Mouse (Mus musculus) midbrain, embryonic 13.5 days (tissue): ENCODE measurements around the gene Bax. TPM values are rescaled to one million over a fixed set of nuclear protein-coding genes. Genes with fewer than 3 reads are reported as not detected.

ENCODE experiments used
- ATAC-seq: fragments of 200-750 bp; cut with Nextera tagmentation; 2 replicates; pipeline ENCODE4 v1.8.0; 2017; ENCODE audit warnings: mild to moderate bottlenecking, moderate TSS enrichment, moderate library complexity
- H3K27ac ChIP-seq: fragments of 300-500 bp; sonication (generic); 2 replicates; pipeline ENCODE4 v1.5.1; 2015; ENCODE audit warnings: inconsistent platforms, mild to moderate bottlenecking, moderate library complexity
- H3K27me3 ChIP-seq: fragments of 300-500 bp; sonication (generic); 2 replicates; pipeline ENCODE4 v1.6.1; 2015; ENCODE audit warnings: mild to moderate bottlenecking, inconsistent platforms
- H3K36me3 ChIP-seq: fragments of 300-500 bp; sonication (generic); 2 replicates; pipeline ENCODE4 v1.6.1; 2015; ENCODE audit warnings: mild to moderate bottlenecking, inconsistent platforms
- H3K4me1 ChIP-seq: fragments of 300-500 bp; sonication (generic); replicated peaks from 2 replicates; pipeline ENCODE4 v1.6.1; 2015; ENCODE audit warnings: inconsistent platforms
- H3K4me2 ChIP-seq: fragments of 300-500 bp; sonication (generic); replicated peaks from 2 replicates; pipeline ENCODE4 v1.6.1; 2015; ENCODE audit warnings: moderate library complexity, mild to moderate bottlenecking, inconsistent platforms
- H3K4me3 ChIP-seq: fragments of 300-500 bp; sonication (generic); replicated peaks from 2 replicates; pipeline ENCODE4 v1.5.1; 2015; ENCODE audit warnings: mild to moderate bottlenecking, inconsistent platforms
- H3K9ac ChIP-seq: fragments of 300-500 bp; sonication (generic); replicated peaks from 2 replicates; pipeline ENCODE4 v1.6.1; 2015; ENCODE audit warnings: mild to moderate bottlenecking, inconsistent platforms
- H3K9me3 ChIP-seq: fragments of 300-500 bp; sonication (generic); 2 replicates; pipeline ENCODE4 v1.6.1; 2016; ENCODE audit warnings: mild to moderate bottlenecking, inconsistent platforms
- WGBS: fragments of 180-500 bp; shearing (Covaris S2); methylation state at CpG from one replicate; pipeline ENCODE4 v1.1.7; 2015; 5-methylcytosine and 5-hydroxymethylcytosine counted together
- polyA plus RNA-seq: library from polyadenylated mRNA; unstranded; fragments of >200 nt; fragmentation: Nextera tagmentation; extraction: Ambion mirVana; gene quantifications from 2 replicates; pipeline ENCODE4 v1.2.1, GENCODE M21; 2015

Gene Bax
- polyA plus RNA-seq, 1 experiment from 2014 or later, result 265 TPM

DNA sequence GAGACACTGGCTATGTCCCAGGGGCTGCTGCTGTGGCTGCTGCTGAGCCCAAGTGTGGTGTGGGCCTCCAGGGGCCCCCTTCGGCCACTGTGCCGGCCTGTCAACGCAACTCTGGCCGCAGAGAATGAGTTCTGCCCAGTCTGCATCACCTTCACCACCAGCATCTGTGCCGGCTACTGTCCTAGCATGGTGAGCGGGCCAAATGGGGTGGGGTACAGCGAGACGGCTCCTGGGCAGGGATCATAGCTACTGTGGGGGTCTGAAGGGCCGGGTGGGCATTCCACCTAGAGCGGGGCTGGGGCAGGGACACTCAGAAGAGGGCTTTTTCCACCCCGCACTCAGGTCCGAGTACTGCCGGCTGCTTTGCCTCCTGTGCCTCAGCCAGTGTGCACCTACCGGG, 45.5 kb downstream of the Bax start:
- Histone ChIP-seq H3K27ac (no peak overlapping the region), H3K9me3 (no peaks in the 10 kb centered on the region), H3K9ac (no peak overlapping the region), H3K36me3 (peaks cover 57% of the 10 kb centered on the region), H3K4me3 (no peak overlapping the region), H3K4me1 (no peaks in the 10 kb centered on the region), H3K4me2 (no peak overlapping the region), H3K27me3 (peaks cover 56% of the 10 kb centered on the region)
- WGBS, result 88% methylated on average over 14 of the region's 14 CpGs
- ATAC-seq, result no peak

DNA sequence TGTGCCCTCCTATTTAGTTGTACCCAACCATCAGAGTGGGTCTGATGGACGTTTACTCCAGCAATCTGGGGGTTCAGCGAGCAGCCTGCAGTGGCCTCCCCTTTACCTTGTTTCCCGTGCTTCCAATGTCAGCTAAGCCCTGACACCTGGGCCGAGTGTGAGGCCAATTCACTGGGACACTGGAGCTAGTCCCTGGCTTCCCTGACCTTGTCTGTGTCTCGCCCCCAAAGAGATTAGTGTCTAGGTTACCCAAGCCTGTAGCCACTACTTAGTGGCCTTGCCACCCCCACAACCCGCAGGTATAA, 46.1 kb downstream of the Bax start, which contains the start of gene Lhb:
Gene Lhb (plus strand): TSS at position 206 of the 305 bp plus-strand sequence.
- H3K36me3 ChIP-seq, result peaks cover 53% of the 10 kb centered on the region
- ATAC-seq, result no peak
- no peak within 1 kb of the TSS for H3K4me3 ChIP-seq
- no peak within 1 kb of the TSS for H3K9ac ChIP-seq
- H3K4me2 ChIP-seq, result no peak within 1 kb of the TSS
- H3K27me3 ChIP-seq, result peaks cover 62% of the 10 kb centered on the region
- H3K4me1 ChIP-seq, result peaks cover 2% of the 10 kb centered on the region; the same call in 1 of the 2 replicates
- H3K27ac ChIP-seq, result no peak within 1 kb of the TSS
- no peaks in the 10 kb centered on the region for H3K9me3 ChIP-seq
- 67% methylated on average over 6 of the region's 6 CpGs for WGBS

DNA sequence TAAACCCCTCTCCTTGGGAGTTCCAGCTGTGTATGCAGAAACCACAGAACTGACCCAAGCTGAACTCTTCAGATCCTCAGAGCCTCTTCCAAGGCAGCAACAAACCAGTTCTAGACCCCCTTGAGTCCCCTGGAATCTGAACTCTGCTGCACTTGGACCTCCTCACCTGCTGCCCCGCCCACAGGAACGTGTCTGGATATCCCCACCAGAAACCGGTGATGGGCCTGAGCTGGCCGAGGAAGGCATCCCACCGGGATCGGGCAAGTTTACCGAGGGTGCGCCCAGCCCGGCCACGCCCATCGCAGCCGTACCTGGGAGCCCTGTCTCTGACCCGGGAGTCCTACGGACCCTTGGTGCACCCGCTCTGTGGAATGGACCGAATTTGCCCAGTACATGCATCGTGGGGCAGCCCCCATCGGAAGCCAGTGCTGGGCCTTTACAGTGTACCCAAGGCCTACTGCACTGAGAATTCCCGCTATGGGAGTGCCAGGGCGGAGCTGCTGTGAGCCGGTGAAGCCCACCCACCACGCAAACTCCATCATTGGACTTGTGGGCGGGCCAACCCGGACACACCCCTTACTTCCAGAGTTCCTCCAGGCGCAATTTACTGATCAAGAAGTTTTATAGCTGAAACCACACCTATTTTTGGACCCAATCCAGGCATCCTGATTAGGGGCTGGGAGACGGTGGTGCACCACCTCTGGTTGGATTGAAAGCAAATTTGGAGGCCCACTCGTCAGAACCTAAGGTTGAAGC, 46.7 kb downstream of the Bax start:
- Histone ChIP-seq H3K4me1 (peaks cover 4% of the 10 kb centered on the region; the same call in 1 of the 2 replicates), H3K4me3 (no peak overlapping the region), H3K27ac (no peak overlapping the region), H3K27me3 (peaks cover 67% of the 10 kb centered on the region), H3K9ac (no peak overlapping the region), H3K36me3 (peaks cover 48% of the 10 kb centered on the region), H3K4me2 (no peak overlapping the region), H3K9me3 (no peaks in the 10 kb centered on the region)
- no peak for ATAC-seq
- WGBS, result 16% methylated on average over 27 of the region's 27 CpGs

DNA sequence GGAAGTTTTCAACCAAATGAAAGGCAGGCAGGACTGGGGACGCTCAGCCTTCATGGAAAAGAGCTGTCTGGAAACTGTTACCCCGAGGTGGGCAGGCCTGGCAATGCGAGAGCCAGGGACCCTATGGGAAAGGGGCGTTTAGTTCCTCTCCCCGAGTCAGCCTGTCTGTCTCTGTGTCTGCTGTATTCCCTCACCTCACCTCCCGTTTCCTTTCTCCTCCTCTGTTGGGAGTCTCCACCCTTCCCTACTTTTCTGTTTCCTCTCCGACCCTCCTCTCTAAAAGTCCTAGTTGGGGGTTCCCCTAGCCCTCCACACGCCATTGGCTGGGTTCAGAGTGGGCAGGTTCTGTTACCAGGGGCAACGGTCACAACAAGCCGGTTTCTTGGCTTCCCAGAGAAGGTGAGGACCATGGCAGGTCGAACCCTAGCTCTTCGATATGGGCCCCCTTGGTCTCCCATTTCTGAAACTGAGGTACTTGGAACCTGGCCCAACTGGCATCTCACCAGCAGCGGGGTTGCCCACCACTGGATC, 48.7 kb downstream of the Bax start:
- H3K27me3 ChIP-seq, result peaks cover 87% of the 10 kb centered on the region
- ATAC-seq, result no peak
- peaks cover 17% of the 10 kb centered on the region for H3K4me1 ChIP-seq
- peaks cover 27% of the 10 kb centered on the region for H3K36me3 ChIP-seq
- H3K9ac ChIP-seq, result no peak overlapping the region
- no peak overlapping the region for H3K4me3 ChIP-seq
- H3K4me2 ChIP-seq, result no peak overlapping the region
- H3K9me3 ChIP-seq, result no peaks in the 10 kb centered on the region
- 12% methylated on average over 13 of the region's 13 CpGs for WGBS
- H3K27ac ChIP-seq, result no peak overlapping the region

DNA sequence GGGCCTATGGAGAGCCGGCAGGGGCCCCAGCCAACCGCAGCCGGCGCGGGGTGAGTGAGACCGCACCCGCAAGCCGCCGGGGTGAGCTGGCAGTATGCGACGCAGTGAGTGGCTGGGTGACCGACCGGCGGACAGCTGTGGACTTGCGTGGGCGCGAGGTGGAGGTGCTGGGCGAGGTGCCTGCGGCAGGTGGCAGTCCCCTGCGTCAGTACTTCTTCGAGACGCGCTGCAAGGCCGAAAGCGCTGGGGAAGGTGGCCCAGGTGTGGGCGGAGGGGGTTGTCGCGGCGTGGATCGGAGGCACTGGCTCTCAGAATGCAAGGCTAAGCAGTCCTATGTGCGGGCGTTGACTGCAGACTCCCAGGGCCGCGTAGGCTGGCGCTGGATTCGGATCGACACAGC, 51.1 kb downstream of the Bax start:
- no peaks in the 10 kb centered on the region for H3K9me3 ChIP-seq
- peak overlapping the region; percentile 26; the same call in 1 of the 2 replicates for H3K4me2 ChIP-seq
- H3K4me1 ChIP-seq, result peaks cover 17% of the 10 kb centered on the region
- peaks cover 100% of the 10 kb centered on the region for H3K27me3 ChIP-seq
- H3K9ac ChIP-seq, result peak overlapping the region; percentile 10; the same call in 1 of the 2 replicates
- no peak overlapping the region for H3K27ac ChIP-seq
- peaks cover 4% of the 10 kb centered on the region for H3K36me3 ChIP-seq
- 13% methylated on average over 37 of the region's 37 CpGs for WGBS
- no peak for ATAC-seq
- no peak overlapping the region for H3K4me3 ChIP-seq

DNA sequence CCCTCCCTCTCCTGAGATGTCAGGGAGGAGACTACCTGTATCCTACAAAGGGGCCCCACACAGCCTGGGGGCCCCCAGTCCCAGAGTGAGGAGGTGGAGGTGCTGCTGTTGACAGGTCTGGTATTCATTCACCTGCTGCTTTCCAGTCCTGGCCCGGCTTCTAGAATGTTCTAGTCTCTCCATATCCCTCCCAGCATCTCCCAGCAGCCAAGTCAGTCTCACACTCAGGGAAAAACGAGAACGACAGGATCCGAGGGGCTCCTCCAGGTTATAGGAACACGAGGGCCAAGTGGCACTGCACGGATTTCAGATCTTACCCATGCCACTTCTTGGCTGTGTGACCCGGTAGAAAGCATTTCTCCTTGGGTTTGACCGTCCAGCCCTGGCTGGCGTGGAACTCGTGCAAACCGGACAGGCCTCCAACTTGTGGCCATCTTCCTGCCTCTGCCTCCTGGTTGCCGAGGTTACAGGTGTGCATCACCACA, 51.9 kb downstream of the Bax start:
- H3K4me1 ChIP-seq, result peaks cover 17% of the 10 kb centered on the region
- H3K36me3 ChIP-seq, result no peaks in the 10 kb centered on the region
- no peak overlapping the region for H3K4me3 ChIP-seq
- no peaks in the 10 kb centered on the region for H3K9me3 ChIP-seq
- no peak overlapping the region for H3K27ac ChIP-seq
- no peak overlapping the region for H3K4me2 ChIP-seq
- 44% methylated on average over 12 of the region's 12 CpGs for WGBS
- H3K27me3 ChIP-seq, result peaks cover 100% of the 10 kb centered on the region
- no peak overlapping the region for H3K9ac ChIP-seq
- ATAC-seq, result no peak

DNA sequence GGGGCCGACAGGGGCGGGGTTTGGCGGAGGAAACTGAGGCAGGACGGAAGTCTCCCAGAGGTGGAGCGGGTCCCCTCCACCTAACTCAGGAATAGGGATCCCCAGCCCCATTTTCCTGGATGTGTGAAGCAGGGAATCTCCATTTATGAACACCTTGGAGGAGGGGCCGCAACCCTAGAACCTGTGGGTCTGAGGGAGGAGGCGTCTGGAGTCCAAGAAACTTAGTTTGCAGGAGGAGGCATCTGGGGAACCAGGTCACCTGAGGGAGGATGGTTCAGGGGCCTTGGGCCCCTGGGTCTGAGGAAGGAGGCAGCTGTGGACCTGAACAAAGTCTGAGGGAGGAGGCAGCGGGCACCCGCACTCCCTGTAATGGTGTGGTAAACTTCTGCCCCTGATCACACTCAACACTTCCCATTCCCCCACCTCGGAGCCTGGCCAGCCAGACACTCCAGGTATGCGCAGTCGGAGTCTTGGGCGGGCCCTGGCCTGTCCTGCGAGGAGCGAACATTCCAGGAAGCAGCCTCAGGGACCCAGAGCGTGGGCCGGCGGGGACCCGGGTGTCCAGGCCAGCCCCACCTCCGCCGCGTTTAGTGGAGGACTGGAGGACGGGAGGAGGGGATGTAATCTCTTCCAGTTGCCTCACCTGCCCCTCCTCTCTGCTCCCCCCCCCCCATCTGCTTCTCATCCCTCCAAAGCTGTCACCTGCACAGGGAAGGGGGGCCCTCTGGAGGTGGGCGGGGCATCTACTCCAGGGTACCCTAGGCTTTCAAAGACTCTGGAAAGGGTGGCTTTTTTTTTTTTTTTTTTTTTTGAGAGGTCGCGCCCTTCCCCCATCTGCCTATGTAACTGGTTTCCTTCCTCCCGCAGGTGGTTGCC, 52.6 kb downstream of the Bax start:
- no peaks in the 10 kb centered on the region for H3K9me3 ChIP-seq
- no peaks in the 10 kb centered on the region for H3K36me3 ChIP-seq
- WGBS, result 2% methylated on average over 27 of the region's 27 CpGs
- peak overlapping the region; percentile 41 for H3K4me3 ChIP-seq
- peak overlapping the region; percentile 64 for H3K9ac ChIP-seq
- H3K4me2 ChIP-seq, result peak overlapping the region; percentile 67
- peaks cover 17% of the 10 kb centered on the region for H3K4me1 ChIP-seq
- peaks cover 100% of the 10 kb centered on the region for H3K27me3 ChIP-seq
- ATAC-seq, result peak; percentile 46; the same call in 1 of the 2 replicates
- no peak overlapping the region for H3K27ac ChIP-seq

DNA sequence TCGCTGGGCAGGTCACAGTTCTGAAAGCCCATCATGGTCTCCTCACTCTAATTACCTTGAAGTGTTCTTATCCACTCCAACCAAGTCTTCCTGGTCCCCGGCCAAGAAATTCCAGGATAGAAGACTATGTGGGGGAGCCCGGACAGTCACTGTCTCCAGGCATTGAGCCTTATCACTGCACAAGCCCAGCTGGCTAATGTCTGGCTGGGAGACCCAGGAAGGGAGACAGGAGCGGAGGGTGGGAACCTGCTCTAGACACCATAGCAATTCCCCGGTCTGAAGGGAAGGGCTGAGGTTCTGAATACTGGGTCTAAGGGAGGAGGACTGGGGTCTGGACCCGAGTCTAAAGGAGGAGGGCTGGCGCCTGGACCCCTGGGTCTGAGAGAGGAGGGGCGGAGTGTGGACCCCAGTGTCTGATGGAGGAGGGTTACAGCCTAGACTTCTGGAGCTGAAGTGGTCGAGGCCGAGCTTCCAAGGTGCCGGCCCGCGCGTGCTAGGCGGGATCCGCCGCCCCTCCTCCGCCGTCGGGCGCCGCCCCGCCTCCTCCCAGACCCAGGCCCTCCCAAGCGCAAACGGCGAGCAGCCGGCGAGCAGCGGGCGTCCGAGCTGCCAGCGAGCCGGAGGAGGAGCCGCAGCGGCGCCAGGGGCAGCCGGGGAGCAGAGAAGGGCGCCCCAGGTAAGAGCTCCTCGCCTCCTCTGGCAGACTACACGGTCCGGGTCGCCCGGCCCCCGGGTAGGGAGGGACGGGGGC, 53.4 kb downstream of the Bax start, which contains the start of gene Ntf5:
Gene Ntf5 (plus strand): TSS at position 583 of the 751 bp plus-strand sequence.
- peaks cover 100% of the 10 kb centered on the region for H3K27me3 ChIP-seq
- 5% methylated on average over 36 of the region's 45 CpGs for WGBS
- peak within 1 kb of the TSS; percentile 67 for H3K4me2 ChIP-seq
- H3K4me1 ChIP-seq, result peaks cover 17% of the 10 kb centered on the region
- peak within 1 kb of the TSS; percentile 64 for H3K9ac ChIP-seq
- H3K9me3 ChIP-seq, result no peaks in the 10 kb centered on the region
- peak within 1 kb of the TSS; percentile 41 for H3K4me3 ChIP-seq
- H3K36me3 ChIP-seq, result no peaks in the 10 kb centered on the region
- H3K27ac ChIP-seq, result no peak within 1 kb of the TSS
- ATAC-seq, result peak; percentile 53

DNA sequence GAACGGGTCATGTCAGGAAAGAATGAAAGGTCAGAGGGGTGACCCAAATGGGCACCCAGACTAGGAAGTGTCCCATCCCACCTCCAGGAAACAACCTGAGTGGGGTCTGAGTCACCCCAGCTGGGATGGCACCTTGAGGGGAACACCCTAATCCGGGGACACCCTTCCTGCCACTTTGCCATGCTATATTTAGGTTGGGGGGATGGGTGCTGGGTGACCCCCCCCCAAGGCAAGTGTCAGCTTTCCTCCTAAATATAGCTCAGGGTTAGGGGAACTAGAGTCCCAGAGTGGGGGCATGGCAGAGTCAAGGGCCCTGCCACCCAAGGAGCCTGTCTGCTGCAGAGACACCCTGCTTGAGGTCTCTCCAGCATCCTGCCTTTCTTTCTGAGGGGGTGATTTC, 54.3 kb downstream of the Bax start:
- no peak overlapping the region for H3K4me3 ChIP-seq
- no peak overlapping the region for H3K9ac ChIP-seq
- H3K9me3 ChIP-seq, result no peaks in the 10 kb centered on the region
- no peak for ATAC-seq
- peaks cover 100% of the 10 kb centered on the region for H3K27me3 ChIP-seq
- H3K27ac ChIP-seq, result no peak overlapping the region
- no peaks in the 10 kb centered on the region for H3K36me3 ChIP-seq
- peaks cover 17% of the 10 kb centered on the region for H3K4me1 ChIP-seq
- WGBS, result 84% methylated on average over 2 of the region's 2 CpGs
- H3K4me2 ChIP-seq, result no peak overlapping the region
